Mouse (Mus musculus): ENCODE results near the gene Hist1h3b.
A peak's percentile ranks its signal among the peaks of the same experiment; 100 is the strongest.
"Not testable (repeated sequence)": the region's sequence is repeated elsewhere in the genome, so short reads cannot be mapped to it uniquely, and the experiment has no call there.

The Hist1h3b gene

GRCm38 (mm10) chr13:23757211-23757773, 5.2 kb downstream of the Hist1h3b start:
- peak; percentile 66 for DNase-seq

- no peak for DNase-seq
Observed at GRCm38 (mm10) chr13:23757921-23758320, 5.9 kb downstream of the Hist1h3b start.

- no peak for DNase-seq
Observed at GRCm38 (mm10) chr13:23759251-23759771, 7.2 kb downstream of the Hist1h3b start.

GRCm38 (mm10) chr13:23759916-23760239, 7.8 kb downstream of the Hist1h3b start:
- DNase-seq, result no peak

- peak; percentile 74 for DNase-seq
Observed at GRCm38 (mm10) chr13:23760240-23760971, 8.3 kb downstream of the Hist1h3b start.

- peak; percentile 98 for DNase-seq
Observed at GRCm38 (mm10) chr13:23760972-23761864, 9.2 kb downstream of the Hist1h3b start, which contains the start of gene Hist1h4a. Hist1h4a (minus strand) TSS chr13:23761230.

GRCm38 (mm10) chr13:23761871-23762821, 10.1 kb downstream of the Hist1h3b start, which contains the start of gene Hist1h3a:
Hist1h3a (minus strand) TSS chr13:23762386.
- peak; percentile 87 for DNase-seq

GRCm38 (mm10) chr13:23763242-23763585, 11.1 kb downstream of the Hist1h3b start:
- no peak for DNase-seq

GRCm38 (mm10) chr13:23763586-23764323, 11.7 kb downstream of the Hist1h3b start, which contains the start of gene Hist1h1a:
Hist1h1a (plus strand) TSS chr13:23763666.
- peak; percentile 96 for DNase-seq

- peak; percentile 37 for DNase-seq
Observed at GRCm38 (mm10) chr13:23764324-23765171, 12.5 kb downstream of the Hist1h3b start.

GRCm38 (mm10) chr13:23765172-23765513, 13.1 kb downstream of the Hist1h3b start:
- DNase-seq, result no peak

GRCm38 (mm10) chr13:23766772-23767171, 14.7 kb downstream of the Hist1h3b start:
- DNase-seq, result no peak

- no peak for DNase-seq
Observed at GRCm38 (mm10) chr13:23768834-23769397, 16.8 kb downstream of the Hist1h3b start.

- not testable (repeated sequence) for DNase-seq
Observed at GRCm38 (mm10) chr13:23769613-23770012, 17.5 kb downstream of the Hist1h3b start, which contains the start of gene Trim38. Trim38 (plus strand) TSS chr13:23769913.

GRCm38 (mm10) chr13:23772561-23773313, 20.7 kb downstream of the Hist1h3b start:
- DNase-seq, result peak; percentile 85

- no peak for DNase-seq
Observed at GRCm38 (mm10) chr13:23778339-23778738, 26.3 kb downstream of the Hist1h3b start.

- DNase-seq, result no peak
Observed at GRCm38 (mm10) chr13:23779025-23779424, 27.0 kb downstream of the Hist1h3b start.

- peak; percentile 82 for DNase-seq
Observed at GRCm38 (mm10) chr13:23792520-23792919, 40.5 kb downstream of the Hist1h3b start.

GRCm38 (mm10) chr13:23799405-23799804, 47.3 kb downstream of the Hist1h3b start:
- DNase-seq, result no peak

Data from embryo, embryonic 11 days (tissue).